Mouse (Mus musculus) thymus, adult 2 months (tissue): ENCODE measurements around the gene Enox2. TPM values are rescaled to one million over a fixed set of nuclear protein-coding genes. Genes with fewer than 3 reads are reported as not detected.

Experiments
- DNase-seq: peaks from one replicate; pipeline ENCODE4 v3.0.0; 2021
- H3K27ac ChIP-seq: fragments of 200-500 bp; 2 replicates; pipeline ENCODE4 v1.5.1; 2012; ENCODE audit warnings: low read length, control low read depth; ENCODE audit not compliant: control insufficient read depth, insufficient read depth
- H3K27me3 ChIP-seq: fragments of 200-500 bp; 2 replicates; pipeline ENCODE4 v1.6.1; 2012; ENCODE audit warnings: mild to moderate bottlenecking, low read length, moderate library complexity, mixed read lengths; ENCODE audit not compliant: control insufficient read depth, insufficient read depth
- H3K36me3 ChIP-seq: fragments of 200-500 bp; 2 replicates; pipeline ENCODE4 v1.6.1; 2012; ENCODE audit warnings: mild to moderate bottlenecking, low read length, moderate library complexity; ENCODE audit not compliant: control insufficient read depth, insufficient read depth
- H3K4me1 ChIP-seq: fragments of 200-500 bp; replicated peaks from 2 replicates; pipeline ENCODE4 v1.6.1; 2012; ENCODE audit warnings: low read length; ENCODE audit not compliant: control insufficient read depth, insufficient read depth
- H3K4me3 ChIP-seq: fragments of 200-500 bp; 2 replicates; pipeline ENCODE4 v1.5.1; 2012; ENCODE audit warnings: mild to moderate bottlenecking, low read length, control low read depth, moderate library complexity; ENCODE audit not compliant: control insufficient read depth, insufficient read depth
- CTCF ChIP-seq: fragments of 200-500 bp; IDR thresholded peaks from 2 replicates; pipeline ENCODE4 v1.5.1; 2012; ENCODE audit warnings: mild to moderate bottlenecking, control low read depth, low read length, moderate library complexity, borderline replicate concordance; ENCODE audit not compliant: control insufficient read depth, poor library complexity, insufficient read depth; ENCODE audit errors: extremely low read depth
- POLR2A ChIP-seq: fragments of 200-500 bp; IDR thresholded peaks from 2 replicates; pipeline ENCODE4 v1.6.1; 2012; ENCODE audit warnings: mild to moderate bottlenecking, low read length, control low read depth, moderate library complexity; ENCODE audit not compliant: control insufficient read depth, poor library complexity, insufficient read depth; ENCODE audit errors: extremely low read depth
- WGBS: fragments of 180-500 bp; shearing (Covaris S2); methylation state at CpG from one replicate; pipeline ENCODE4 v1.1.7; 2018; 5-methylcytosine and 5-hydroxymethylcytosine counted together
- polyA plus RNA-seq: library from polyadenylated mRNA; depleted of rRNA; stranded (reverse); fragments of >200 nt; gene quantifications from 2 replicates; pipeline ENCODE4 v1.2.3, GENCODE M21; 2012

The Enox2 gene
- polyA plus RNA-seq, 1 experiment, result 6.8 TPM

- no peak for TF ChIP-seq POLR2A
- H3K36me3 ChIP-seq, result no peaks in the 10 kb centered on the region
These were observed 62.1 kb downstream of the Enox2 start for GRCm38 (mm10) chrX:49225792-49226426.

GRCm38 (mm10) chrX:49216422-49216821 is 71.6 kb downstream of the Enox2 start:
- Histone ChIP-seq H3K4me1 (no peaks in the 10 kb centered on the region), H3K4me3 (no peak overlapping the region), H3K36me3 (no peaks in the 10 kb centered on the region), H3K27ac (no peak overlapping the region), H3K27me3 (no peaks in the 10 kb centered on the region)
- no peak for DNase-seq
- 90% methylated on average over 3 of the region's 3 CpGs for WGBS
- no peak for TF ChIP-seq CTCF
- TF ChIP-seq POLR2A, result no peak

More at GRCm38 (mm10) chrX:49225792-49226426, 62.1 kb downstream of the Enox2 start:
- no peak overlapping the region for H3K27ac ChIP-seq
- no peaks in the 10 kb centered on the region for H3K27me3 ChIP-seq
- no peak for DNase-seq
- 100% methylated on average over 1 of the region's 1 CpGs for WGBS
- no peaks in the 10 kb centered on the region for H3K4me1 ChIP-seq
- no peak overlapping the region for H3K4me3 ChIP-seq

- TF ChIP-seq CTCF (no peak), POLR2A (no peak)
These were observed 91.7 kb downstream of the Enox2 start for GRCm38 (mm10) chrX:49196386-49196785.

GRCm38 (mm10) chrX:49181136-49181535 is 106.9 kb downstream of the Enox2 start:
- H3K27me3 ChIP-seq, result no peaks in the 10 kb centered on the region
- no peaks in the 10 kb centered on the region for H3K36me3 ChIP-seq
- no peak for TF ChIP-seq POLR2A
- TF ChIP-seq CTCF, result no peak
- H3K27ac ChIP-seq, result no peak overlapping the region
- H3K4me1 ChIP-seq, result no peaks in the 10 kb centered on the region
- no peak overlapping the region for H3K4me3 ChIP-seq
- DNase-seq, result no peak
- 92% methylated on average over 3 of the region's 3 CpGs for WGBS

More at GRCm38 (mm10) chrX:49196386-49196785, 91.7 kb downstream of the Enox2 start:
- no peak for DNase-seq
- 78% methylated on average over 4 of the region's 4 CpGs for WGBS
- H3K4me1 ChIP-seq, result no peaks in the 10 kb centered on the region
- no peak overlapping the region for H3K4me3 ChIP-seq
- H3K27me3 ChIP-seq, result no peaks in the 10 kb centered on the region
- no peak overlapping the region for H3K27ac ChIP-seq
- H3K36me3 ChIP-seq, result no peaks in the 10 kb centered on the region

- no peak for DNase-seq
- no peaks in the 10 kb centered on the region for H3K36me3 ChIP-seq
- H3K4me1 ChIP-seq, result no peaks in the 10 kb centered on the region
- no peak overlapping the region for H3K4me3 ChIP-seq
- no peak overlapping the region for H3K27ac ChIP-seq
- 93% methylated on average over 3 of the region's 3 CpGs for WGBS
- TF ChIP-seq POLR2A (no peak), CTCF (no peak)
- H3K27me3 ChIP-seq, result no peaks in the 10 kb centered on the region
These were observed 109.4 kb downstream of the Enox2 start for GRCm38 (mm10) chrX:49178670-49179069.

GRCm38 (mm10) chrX:49154280-49154679 is 133.8 kb downstream of the Enox2 start:
- Histone ChIP-seq H3K36me3 (no peaks in the 10 kb centered on the region), H3K27me3 (no peaks in the 10 kb centered on the region), H3K4me1 (no peaks in the 10 kb centered on the region), H3K27ac (no peak overlapping the region), H3K4me3 (no peak overlapping the region)
- 93% methylated on average over 2 of the region's 2 CpGs for WGBS
- DNase-seq, result no peak
- no peak for TF ChIP-seq POLR2A
- no peak for TF ChIP-seq CTCF

- H3K36me3 ChIP-seq, result no peaks in the 10 kb centered on the region
- 97% methylated on average over 3 of the region's 3 CpGs for WGBS
- H3K27ac ChIP-seq, result no peak overlapping the region
- no peak for DNase-seq
- no peaks in the 10 kb centered on the region for H3K4me1 ChIP-seq
- H3K27me3 ChIP-seq, result no peaks in the 10 kb centered on the region
- TF ChIP-seq POLR2A, result no peak
- no peak for TF ChIP-seq CTCF
- H3K4me3 ChIP-seq, result no peak overlapping the region
These were observed 163.2 kb downstream of the Enox2 start for GRCm38 (mm10) chrX:49124774-49125429.
